Mouse (Mus musculus) embryonic facial prominence, embryonic 14.5 days (tissue): ENCODE measurements around the gene Qrich1. TPM values are rescaled to one million over a fixed set of nuclear protein-coding genes. Genes with fewer than 3 reads are reported as not detected.
A peak's percentile ranks its signal among the peaks of the same experiment; 100 is the strongest.
"Not testable (repeated sequence)": the region's sequence is repeated elsewhere in the genome, so short reads cannot be mapped to it uniquely, and the experiment has no call there.

ENCODE experiments used
- ATAC-seq: fragments of 200-750 bp; cut with Nextera tagmentation; 2 replicates; pipeline ENCODE4 v1.8.0; 2017; ENCODE audit warnings: low read depth, moderate number of reproducible peaks, moderate TSS enrichment
- DNase-seq: peaks from one replicate; pipeline ENCODE4 v3.0.0-alpha.2; 2015; ENCODE audit warnings: low spot score
- H3K27ac ChIP-seq: fragments of 300-500 bp; sonication (generic); replicated peaks from 2 replicates; pipeline ENCODE4 v1.5.1; 2014; ENCODE audit warnings: low read depth, mild to moderate bottlenecking, low read length, moderate library complexity
- H3K27me3 ChIP-seq: fragments of 300-500 bp; sonication (generic); replicated peaks from 2 replicates; pipeline ENCODE4 v1.6.1; 2014; ENCODE audit warnings: low read length; ENCODE audit not compliant: control insufficient read depth, insufficient read depth
- H3K36me3 ChIP-seq: fragments of 300-500 bp; sonication (generic); 2 replicates; pipeline ENCODE4 v1.6.1; 2014; ENCODE audit warnings: low read length, mixed read lengths; ENCODE audit not compliant: control insufficient read depth, insufficient read depth
- H3K4me1 ChIP-seq: fragments of 300-500 bp; sonication (generic); 2 replicates; pipeline ENCODE4 v1.6.1; 2014; ENCODE audit warnings: antibody characterized with exemption, low read length; ENCODE audit not compliant: control insufficient read depth, insufficient read depth
- H3K4me2 ChIP-seq: fragments of 300-500 bp; sonication (generic); 2 replicates; pipeline ENCODE4 v1.6.1; 2014; ENCODE audit warnings: low read depth, mild to moderate bottlenecking, low read length, moderate library complexity, mixed read lengths
- H3K4me3 ChIP-seq: fragments of 300-500 bp; sonication (generic); 2 replicates; pipeline ENCODE4 v1.5.1; 2014; ENCODE audit warnings: low read depth, mild to moderate bottlenecking, low read length
- H3K9ac ChIP-seq: fragments of 300-500 bp; sonication (generic); 2 replicates; pipeline ENCODE4 v1.6.1; 2014; ENCODE audit warnings: low read depth, mild to moderate bottlenecking, low read length, moderate library complexity, mixed read lengths
- H3K9me3 ChIP-seq: fragments of 300-500 bp; sonication (generic); 2 replicates; pipeline ENCODE4 v1.6.1; 2016; ENCODE audit warnings: low read length; ENCODE audit not compliant: control insufficient read depth
- WGBS: fragments of 180-500 bp; shearing (Covaris S2); extraction: QIAGEN DNeasy Blood & Tissue Kit; methylation state at CpG from one replicate; pipeline ENCODE4 v1.1.7; 2014; 5-methylcytosine and 5-hydroxymethylcytosine counted together
- microRNA counts: library from miRNA; unstranded; fragments of <30 nt; microRNA quantifications from one replicate; lab custom pipeline; 2017
- microRNA-seq: library from miRNA; unstranded; fragments of <30 nt; microRNA quantifications from one replicate; pipeline ENCODE4, GENCODE M21; 2016; ENCODE audit warnings: borderline number of aligned reads
- polyA plus RNA-seq: library from polyadenylated mRNA; unstranded; fragments of >200 nt; fragmentation: Nextera tagmentation; extraction: Ambion mirVana; gene quantifications from 2 replicates; pipeline ENCODE4 v1.2.1, GENCODE M21; 2014

Gene Qrich1
- polyA plus RNA-seq, 1 experiment from 2014 or later: 110 TPM

DNA sequence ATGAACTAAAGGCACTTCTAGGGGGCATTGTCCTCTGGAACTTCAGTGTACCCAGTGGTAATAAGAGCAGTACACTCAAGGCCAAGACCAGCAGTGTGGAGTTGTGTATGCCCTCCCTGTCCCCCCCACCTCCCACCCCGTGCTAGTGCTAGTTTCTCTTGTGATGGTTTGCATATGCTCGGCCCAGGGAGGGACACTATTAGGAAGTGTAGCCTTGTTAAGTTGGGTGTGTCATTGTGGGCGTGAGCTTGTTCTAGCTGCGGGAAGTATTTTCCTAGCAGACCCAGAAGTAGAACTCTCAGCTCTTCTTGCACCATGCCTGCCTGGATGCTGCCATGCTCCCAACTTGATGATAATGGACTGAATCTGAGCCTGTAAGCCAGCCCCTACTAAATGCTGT is 85.4 kb downstream of the Qrich1 start:
- H3K36me3 ChIP-seq: peaks cover 38% of the 10 kb centered on the region
- no peak for DNase-seq
- WGBS: 84% methylated on average over 4 of the region's 4 CpGs

DNA sequence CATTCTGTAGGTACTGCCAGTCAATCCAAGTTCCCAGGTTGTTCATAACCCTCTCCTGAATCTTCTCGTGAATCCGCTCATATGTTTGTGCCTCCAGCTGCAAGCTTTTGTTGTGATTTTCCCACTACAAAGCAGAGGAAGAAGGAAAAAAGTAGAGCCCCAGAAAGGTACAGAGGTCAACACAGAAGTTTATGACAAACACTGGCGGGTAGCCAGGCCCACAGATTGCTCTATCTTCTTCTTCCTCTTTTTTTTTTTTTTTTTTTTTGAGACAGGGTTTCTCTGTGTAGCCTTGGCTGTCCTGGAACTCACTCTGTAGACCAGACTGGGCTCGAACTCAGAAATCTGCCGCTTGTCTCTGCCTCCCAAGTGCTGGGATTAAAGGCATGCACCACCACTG is 91.3 kb downstream of the Qrich1 start:
- DNase-seq, H3K27ac ChIP-seq, H3K4me1 ChIP-seq, H3K4me3 ChIP-seq, H3K27me3 ChIP-seq, ATAC-seq, H3K9me3 ChIP-seq, H3K4me2 ChIP-seq, H3K9ac ChIP-seq: not testable (repeated sequence)
- peaks cover 94% of the 10 kb centered on the region for H3K36me3 ChIP-seq
- WGBS: 95% methylated on average over 5 of the region's 5 CpGs

More for the DNA sequence above, 85.4 kb downstream of the Qrich1 start:
- no peak overlapping the region for H3K4me3 ChIP-seq
- ATAC-seq: no peak
- H3K4me2 ChIP-seq: no peak overlapping the region
- H3K9ac ChIP-seq: no peak overlapping the region
- no peaks in the 10 kb centered on the region for H3K27me3 ChIP-seq
- no peak overlapping the region for H3K27ac ChIP-seq
- H3K4me1 ChIP-seq: no peaks in the 10 kb centered on the region
- H3K9me3 ChIP-seq: no peaks in the 10 kb centered on the region

GRCm38 (mm10) chr9:108608889-108609288 is 92.3 kb downstream of the Qrich1 start:
- no peak overlapping the region for H3K4me2 ChIP-seq
- no peak for DNase-seq
- H3K9me3 ChIP-seq: no peaks in the 10 kb centered on the region
- H3K27me3 ChIP-seq: no peaks in the 10 kb centered on the region
- no peak overlapping the region for H3K4me3 ChIP-seq
- peaks cover 95% of the 10 kb centered on the region for H3K36me3 ChIP-seq
- H3K9ac ChIP-seq: no peak overlapping the region
- H3K4me1 ChIP-seq: no peaks in the 10 kb centered on the region
- ATAC-seq: no peak
- H3K27ac ChIP-seq: no peak overlapping the region
- WGBS: 98% methylated on average over 4 of the region's 4 CpGs

MicroRNAs within 50 kb of the gene (microRNA counts, 519-probe panel; counts per million panel counts)
- microRNA mmu-miR-191 (lab: Ali Mortazavi, UCI): 2,903 counts per million, percentile 67 among the panel's probes with 10 or more counts
- microRNA mmu-miR-425 (lab: Ali Mortazavi, UCI): 2,704 counts per million, percentile 58 among the panel's probes with 10 or more counts

Small RNA genes lying within 50 kb of the gene (microRNA-seq; reads per million reads assigned to microRNA genes)
- gene Gm24083 (not detected), gene Mir191 (not detected), gene Mir425 (2,536 reads per million, percentile 83 among the genes with 10 or more reads in this experiment)

Other genes starting within 250 kb of the Qrich1 start
- 38.6 and 38.9 TPM in 2 replicates for gene Nicn1, start 226.4 kb upstream of the Qrich1 start, polyA plus RNA-seq
- gene Amt, start 220.0 kb upstream of the Qrich1 start, polyA plus RNA-seq: 6.1 and 6.2 TPM in 2 replicates
- 326 and 351 TPM in 2 replicates for gene Rhoa, start 210.7 kb upstream of the Qrich1 start, polyA plus RNA-seq
- gene Tcta, start 210.6 kb upstream of the Qrich1 start, polyA plus RNA-seq: 38.2 and 47.8 TPM in 2 replicates
- gene Gpx1, start 177.9 kb upstream of the Qrich1 start, polyA plus RNA-seq: 671 and 689 TPM in 2 replicates
- 88.9 and 94.2 TPM in 2 replicates for gene Usp4, start 169.0 kb upstream of the Qrich1 start, polyA plus RNA-seq
- gene 1700102P08Rik, start 124.0 kb upstream of the Qrich1 start, polyA plus RNA-seq: 0.18 and 0.58 TPM in 2 replicates
- gene Ccdc36, start 88.3 kb upstream of the Qrich1 start, polyA plus RNA-seq: 1.1 and 1.5 TPM in 2 replicates
- gene BC048562, start 80.3 kb upstream of the Qrich1 start, polyA plus RNA-seq: not detected in 2 replicates
- gene Ccdc71, start 56.3 kb upstream of the Qrich1 start, polyA plus RNA-seq: 42.0 and 42.2 TPM in 2 replicates
- gene Klhdc8b, start 55.2 kb upstream of the Qrich1 start, polyA plus RNA-seq: 23.7 and 27.6 TPM in 2 replicates
- gene Lamb2, start 37.1 kb upstream of the Qrich1 start, polyA plus RNA-seq: 63.8 and 67.2 TPM in 2 replicates
- gene Usp19, start 26.2 kb upstream of the Qrich1 start, polyA plus RNA-seq: 57.6 and 57.8 TPM in 2 replicates
- 97.2 and 116 TPM in 2 replicates for gene Qars, start 9.1 kb upstream of the Qrich1 start, polyA plus RNA-seq
- gene Impdh2, start 43.5 kb downstream of the Qrich1 start, polyA plus RNA-seq: 173 and 202 TPM in 2 replicates
- 59.6 and 61.9 TPM in 2 replicates for gene Ndufaf3, start 50.6 kb downstream of the Qrich1 start, polyA plus RNA-seq
- gene Dalrd3, start 53.1 kb downstream of the Qrich1 start, polyA plus RNA-seq: 116 and 120 TPM in 2 replicates
- 78.9 and 91.1 TPM in 2 replicates for gene Wdr6, start 61.9 kb downstream of the Qrich1 start, polyA plus RNA-seq
- gene P4htm, start 80.9 kb downstream of the Qrich1 start, polyA plus RNA-seq: 7.4 and 7.8 TPM in 2 replicates
- 36.4 and 39.5 TPM in 2 replicates for gene Arih2, start 132.6 kb downstream of the Qrich1 start, polyA plus RNA-seq
- 24.0 and 27.1 TPM in 2 replicates for gene Slc25a20, start 145.3 kb downstream of the Qrich1 start, polyA plus RNA-seq
- gene Prkar2a, start 172.5 kb downstream of the Qrich1 start, polyA plus RNA-seq: 35.3 and 36.0 TPM in 2 replicates